ENCODE assay signal across 9 mouse cellular contexts in the genomic region with DNA sequence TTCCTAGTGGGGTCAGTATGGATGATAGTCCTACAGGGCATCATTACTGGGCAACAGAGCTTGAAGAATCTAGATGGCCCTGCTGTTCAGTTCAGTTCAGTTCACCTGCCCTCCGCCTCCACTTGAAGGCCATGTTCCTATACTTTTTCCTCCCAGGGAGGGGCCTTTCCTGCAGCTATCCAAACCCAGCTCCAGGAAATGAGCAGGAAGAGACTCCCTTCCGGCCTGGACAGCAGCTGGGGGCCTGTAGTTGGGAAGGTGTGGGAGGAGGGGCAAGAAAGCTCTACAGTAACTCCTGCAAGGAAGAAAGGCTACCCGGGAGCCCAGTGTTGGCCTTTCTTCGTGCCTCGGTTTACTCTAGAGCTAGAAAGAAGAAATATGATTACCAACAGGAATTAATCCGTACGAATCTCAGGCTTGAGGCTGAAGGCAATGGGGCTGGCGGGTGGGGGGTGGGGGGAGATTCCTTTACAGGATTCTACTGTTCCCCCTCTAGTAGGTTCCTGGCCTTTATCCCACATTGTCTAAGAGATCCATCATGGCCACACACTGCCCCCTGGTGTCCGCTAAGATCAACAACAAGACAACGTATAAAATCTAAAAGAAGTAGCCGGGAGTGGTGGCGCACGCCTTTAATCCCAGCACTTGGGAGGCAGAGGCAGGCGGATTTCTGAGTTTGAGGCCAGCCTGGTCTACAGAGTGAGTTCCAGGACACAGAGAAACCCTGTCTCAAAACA. TPM values are rescaled to one million over a fixed set of nuclear protein-coding genes. Genes with fewer than 3 reads are reported as not detected.
A peak's percentile ranks its signal among the peaks of the same experiment; 100 is the strongest.
DNase-seq lines count a peak whose midpoint lies in the region; ATAC-seq and TF ChIP-seq lines count a peak whose summit lies in the region.
"Had no signal": no experiment of that assay in that cellular context is flagged by ENCODE, and none has a peak within 500 bp of the region (broad histone marks: within the 10 kb centered on the region; RNA-seq: fewer than 3 reads in every experiment).

No protein-coding gene starts in this region.

- H3K4me1 ChIP-seq in embryonic facial prominence, embryonic 12.5 days, result peaks cover 27% of the 10 kb centered on the region

- peak; percentile 58 to 72 for DNase-seq in adrenal gland, adult 18-20 months (ENCODE audit: low spot score in 2 of 2)
- DNase-seq in adrenal gland, postnatal 4 days (ENCODE audit: low spot score in 2 of 2), result no peak
- peak; percentile 90 for DNase-seq in ZHBTc4 (ENCODE audit: low read depth, low spot score)
- peak; percentile 78 to 83 for DNase-seq in heart, postnatal 36 days
- peak; percentile 62 for DNase-seq in layer of hippocampus, adult 2 months (ENCODE audit: low spot score in 2 of 2)
- peak; percentile 74 for DNase-seq in lung, postnatal 14 days
- peak; percentile 84 for DNase-seq in splenic B cell, adult 2 months (ENCODE audit: low read depth, low spot score)

- no peak overlapping the region for H3K4me3 ChIP-seq in embryonic facial prominence, embryonic 12.5 days
- H3K4me3 ChIP-seq in layer of hippocampus, adult 2 months, result no peak overlapping the region; the same call in 1 of the 2 replicates

- no peak for ATAC-seq in embryonic facial prominence, embryonic 12.5 days (ENCODE audit: insufficient number of reproducible peaks, insufficient read depth, low FRiP score, low TSS enrichment)

- H3K9ac ChIP-seq in embryonic facial prominence, embryonic 12.5 days, result no peak overlapping the region

- peaks cover 10% of the 10 kb centered on the region; the same call in 1 of the 2 replicates for H3K27me3 ChIP-seq in embryonic facial prominence, embryonic 12.5 days
- peaks cover 2% of the 10 kb centered on the region; the same call in 1 of the 2 replicates for H3K27me3 ChIP-seq in splenic B cell, adult 2 months (ENCODE audit: control insufficient read depth, insufficient read depth, low read length, poor library complexity, severe bottlenecking)

- peak; percentile 78 for TF ChIP-seq CTCF in layer of hippocampus, adult 2 months (conservative IDR thresholded peaks at IDR 0.05)

- 27% methylated on average over 14 of the region's 14 CpGs for WGBS in embryonic facial prominence, embryonic 12.5 days

- 0 out of 2 replicates have a peak overlapping the region, but pooled peaks have one; percentile 3 for H3K4me2 ChIP-seq in embryonic facial prominence, embryonic 12.5 days (replicated peaks)

- no peaks in the 10 kb centered on the region for H3K36me3 ChIP-seq in embryonic facial prominence, embryonic 12.5 days
- H3K36me3 ChIP-seq in splenic B cell, adult 2 months (ENCODE audit: control insufficient read depth, insufficient read depth, low read length, poor library complexity, severe bottlenecking), result no peaks in the 10 kb centered on the region

- H3K27ac ChIP-seq in embryonic facial prominence, embryonic 12.5 days, result 0 out of 2 replicates have a peak overlapping the region, but pooled peaks have one; percentile 5
- H3K27ac ChIP-seq in layer of hippocampus, adult 2 months, result peak overlapping the region; percentile 92
- H3K27ac ChIP-seq: macrophage had no signal

- intact Hi-C loops in heart, postnatal 36 days (cut with DNase I), result loop anchor here (1.0 kb wide), 1 partner anchor 36 kb away; no protein-coding TSS in a partner anchor

- no peaks in the 10 kb centered on the region for H3K9me3 ChIP-seq in embryonic facial prominence, embryonic 12.5 days

RNA-seq across cellular contexts. Expression of gene Ramp2, which starts 2.6 kb away (rescaled TPM):
- total RNA-seq in adrenal gland, adult 18-20 months (2021), result 10 to 100 TPM; 38.3 to 41.4 TPM
- total RNA-seq in adrenal gland, postnatal 4 days (2021), result 10 to 100 TPM; 85.7 to 96.0 TPM
- 80.2 and 86.9 TPM in 2 replicates for polyA plus RNA-seq in embryonic facial prominence, embryonic 12.5 days (2016; fragmentation: Nextera tagmentation; extraction: Ambion mirVana)
- 100 to 1,000 TPM in 1 of 2 experiments, 10 to 100 TPM in 1; 88.9 to 132 TPM for total RNA-seq in heart, postnatal 36 days (2021)
- total RNA-seq in layer of hippocampus, adult 2 months (2021), result 10 to 100 TPM; 62.2 to 68.0 TPM
- polyA plus RNA-seq: macrophage had no signal

RNA-seq across cellular contexts. Expression of gene Vps25, which starts 5.1 kb away (rescaled TPM):
- 100 to 1,000 TPM in 1 of 2 experiments, 10 to 100 TPM in 1; 89.3 to 113 TPM for total RNA-seq in adrenal gland, adult 18-20 months (2021)
- total RNA-seq in adrenal gland, postnatal 4 days (2021), result 100 to 1,000 TPM; 106 to 111 TPM
- polyA plus RNA-seq in embryonic facial prominence, embryonic 12.5 days (2016; fragmentation: Nextera tagmentation; extraction: Ambion mirVana), result 93.6 and 99.3 TPM in 2 replicates
- total RNA-seq in heart, postnatal 36 days (2021), result 10 to 100 TPM; 84.6 to 95.8 TPM
- total RNA-seq in layer of hippocampus, adult 2 months (2021), result 10 to 100 TPM; 68.8 to 69.4 TPM

RNA-seq across cellular contexts. Expression of gene Wnk4, which starts 11.9 kb away (rescaled TPM):
- total RNA-seq in adrenal gland, adult 18-20 months (2021), result 1 to 10 TPM; 4.1 to 4.6 TPM
- total RNA-seq in adrenal gland, postnatal 4 days (2021), result 10 to 100 TPM in 1 of 2 experiments, 1 to 10 TPM in 1; 3.8 to 20.0 TPM
- polyA plus RNA-seq in embryonic facial prominence, embryonic 12.5 days (2016; fragmentation: Nextera tagmentation; extraction: Ambion mirVana), result 7.7 and 8.0 TPM in 2 replicates
- 10 to 100 TPM; 18.5 to 19.8 TPM for total RNA-seq in heart, postnatal 36 days (2021)
- total RNA-seq in layer of hippocampus, adult 2 months (2021), result 10 to 100 TPM; 11.3 to 11.4 TPM
- polyA plus RNA-seq: macrophage had no signal

RNA-seq across cellular contexts. Expression of gene Ezh1, which starts 22.2 kb away (rescaled TPM):
- total RNA-seq in adrenal gland, adult 18-20 months (2021), result 10 to 100 TPM; 29.5 to 35.6 TPM
- 10 to 100 TPM; 38.8 to 40.3 TPM for total RNA-seq in adrenal gland, postnatal 4 days (2021)
- polyA plus RNA-seq in embryonic facial prominence, embryonic 12.5 days (2016; fragmentation: Nextera tagmentation; extraction: Ambion mirVana), result 15.6 and 17.3 TPM in 2 replicates
- 10 to 100 TPM; 34.8 to 36.7 TPM for total RNA-seq in heart, postnatal 36 days (2021)
- total RNA-seq in layer of hippocampus, adult 2 months (2021), result 10 to 100 TPM; 73.6 to 81.8 TPM

RNA-seq across cellular contexts. Expression of gene Cntd1, which starts 30.4 kb away (rescaled TPM):
- total RNA-seq in adrenal gland, adult 18-20 months (2021), result under 1 TPM; 0.33 to 0.99 TPM
- 1 to 10 TPM; 1.1 to 1.3 TPM for total RNA-seq in adrenal gland, postnatal 4 days (2021)
- 1.4 and 2.0 TPM in 2 replicates for polyA plus RNA-seq in embryonic facial prominence, embryonic 12.5 days (2016; fragmentation: Nextera tagmentation; extraction: Ambion mirVana)
- total RNA-seq in heart, postnatal 36 days (2021), result under 1 TPM; 0.11 to 0.35 TPM
- total RNA-seq in layer of hippocampus, adult 2 months (2021), result under 1 TPM; 0.29 to 0.56 TPM

Comparison
In these comparisons a context has a peak if more than half of its experiments do, and no peak if none do; other contexts are left out.
1. DNase-seq: peak in adrenal gland, adult 18-20 months (2 of 2), ZHBTc4 (single experiment), heart, postnatal 36 days (2 of 2), layer of hippocampus, adult 2 months (2 of 2), lung, postnatal 14 days (single experiment) and splenic B cell, adult 2 months (single experiment); none in adrenal gland, postnatal 4 days (0 of 2).